Mouse (Mus musculus) heart, embryonic 12.5 days (tissue): ENCODE data around the gene Gm45337. TPM values are rescaled to one million over a fixed set of nuclear protein-coding genes. Genes with fewer than 3 reads are reported as not detected.
"Not testable (repeated sequence)": the region's sequence is repeated elsewhere in the genome, so short reads cannot be mapped to it uniquely, and the experiment has no call there.

ENCODE experiments used
- ATAC-seq: fragments of 200-750 bp; cut with Nextera tagmentation; 2 replicates; pipeline ENCODE4 v1.8.0; 2017; ENCODE audit warnings: moderate TSS enrichment, moderate library complexity; ENCODE audit not compliant: insufficient number of reproducible peaks, low FRiP score
- H3K27ac ChIP-seq: fragments of 300-500 bp; sonication (generic); 2 replicates; pipeline ENCODE4 v1.5.1; 2016; ENCODE audit warnings: mild to moderate bottlenecking, moderate library complexity; ENCODE audit not compliant: poor library complexity, severe bottlenecking
- H3K27me3 ChIP-seq: fragments of 300-500 bp; sonication (generic); replicated peaks from 2 replicates; pipeline ENCODE4 v1.6.1; 2016; ENCODE audit warnings: mild to moderate bottlenecking, moderate library complexity
- H3K36me3 ChIP-seq: fragments of 300-500 bp; sonication (generic); 2 replicates; pipeline ENCODE4 v1.6.1; 2016; ENCODE audit warnings: mild to moderate bottlenecking, moderate library complexity
- H3K4me1 ChIP-seq: fragments of 300-500 bp; sonication (generic); replicated peaks from 2 replicates; pipeline ENCODE4 v1.6.1; 2016; ENCODE audit warnings: mild to moderate bottlenecking
- H3K4me2 ChIP-seq: fragments of 300-500 bp; sonication (generic); 2 replicates; pipeline ENCODE4 v1.6.1; 2016; ENCODE audit warnings: mild to moderate bottlenecking, moderate library complexity
- H3K4me3 ChIP-seq: fragments of 300-500 bp; sonication (generic); 2 replicates; pipeline ENCODE4 v1.5.1; 2016; ENCODE audit warnings: mild to moderate bottlenecking
- H3K9ac ChIP-seq: fragments of 300-500 bp; sonication (generic); 2 replicates; pipeline ENCODE4 v1.6.1; 2016; ENCODE audit warnings: mild to moderate bottlenecking, moderate library complexity
- H3K9me3 ChIP-seq: fragments of 300-500 bp; sonication (generic); replicated peaks from 2 replicates; pipeline ENCODE4 v1.6.1; 2016; ENCODE audit warnings: mild to moderate bottlenecking, moderate library complexity
- WGBS: fragments of 180-500 bp; shearing (Covaris S2); methylation state at CpG from one replicate; pipeline ENCODE4 v1.1.7; 2016; 5-methylcytosine and 5-hydroxymethylcytosine counted together
- polyA plus RNA-seq: library from polyadenylated mRNA; unstranded; fragments of >200 nt; fragmentation: Nextera tagmentation; extraction: Ambion mirVana; gene quantifications from 2 replicates; pipeline ENCODE4 v1.2.1, GENCODE M21; 2016

Gm45337 gene
- polyA plus RNA-seq, 1 experiment from 2014 or later: not detected

- no peak overlapping the region for H3K9ac ChIP-seq
- H3K4me1 ChIP-seq: no peaks in the 10 kb centered on the region
- ATAC-seq: no peak
- no peak overlapping the region for H3K4me3 ChIP-seq
- H3K9me3 ChIP-seq: no peaks in the 10 kb centered on the region
- no peaks in the 10 kb centered on the region for H3K36me3 ChIP-seq
- peaks cover 16% of the 10 kb centered on the region for H3K27me3 ChIP-seq
- no peak overlapping the region for H3K27ac ChIP-seq
- H3K4me2 ChIP-seq: no peak overlapping the region
These were observed 4.2 kb upstream of the Gm45337 start for GRCm38 (mm10) chr7:142148633-142149032.

GRCm38 (mm10) chr7:142146033-142146432 lies 1.6 kb upstream of the Gm45337 start:
- H3K27ac ChIP-seq: no peak overlapping the region
- peaks cover 5% of the 10 kb centered on the region for H3K4me1 ChIP-seq
- 8% methylated on average over 1 of the region's 1 CpGs for WGBS
- H3K4me3 ChIP-seq: no peak overlapping the region
- no peaks in the 10 kb centered on the region for H3K9me3 ChIP-seq
- H3K4me2 ChIP-seq: no peak overlapping the region
- H3K9ac ChIP-seq: no peak overlapping the region
- H3K36me3 ChIP-seq: no peaks in the 10 kb centered on the region
- ATAC-seq: no peak
- H3K27me3 ChIP-seq: peaks cover 17% of the 10 kb centered on the region

- H3K27ac ChIP-seq: no peak overlapping the region
- peaks cover 17% of the 10 kb centered on the region for H3K27me3 ChIP-seq
- WGBS: 39% methylated on average over 4 of the region's 4 CpGs
- H3K9ac ChIP-seq: no peak overlapping the region
- ATAC-seq: no peak
- H3K4me3 ChIP-seq: no peak overlapping the region
- peaks cover 9% of the 10 kb centered on the region for H3K4me1 ChIP-seq
- H3K9me3 ChIP-seq: no peaks in the 10 kb centered on the region
- no peaks in the 10 kb centered on the region for H3K36me3 ChIP-seq
- no peak overlapping the region for H3K4me2 ChIP-seq
These were observed 1.1 kb upstream of the Gm45337 start for GRCm38 (mm10) chr7:142145413-142145940.

GRCm38 (mm10) chr7:142143506-142144010 lies 849 bp downstream of the Gm45337 start:
- H3K36me3 ChIP-seq, H3K4me2 ChIP-seq, H3K9ac ChIP-seq, H3K27ac ChIP-seq, H3K4me1 ChIP-seq, ATAC-seq, H3K4me3 ChIP-seq, H3K9me3 ChIP-seq: not testable (repeated sequence)
- 28% methylated on average over 1 of the region's 1 CpGs for WGBS
- peaks cover 17% of the 10 kb centered on the region for H3K27me3 ChIP-seq

GRCm38 (mm10) chr7:142140696-142141095 lies 3.7 kb downstream of the Gm45337 start:
- H3K27me3 ChIP-seq: peaks cover 17% of the 10 kb centered on the region
- H3K4me2 ChIP-seq: no peak overlapping the region
- peaks cover 9% of the 10 kb centered on the region for H3K4me1 ChIP-seq
- WGBS: 10% methylated on average over 1 of the region's 1 CpGs
- H3K9ac ChIP-seq: no peak overlapping the region
- no peaks in the 10 kb centered on the region for H3K36me3 ChIP-seq
- no peak overlapping the region for H3K27ac ChIP-seq
- H3K4me3 ChIP-seq: no peak overlapping the region
- no peaks in the 10 kb centered on the region for H3K9me3 ChIP-seq
- ATAC-seq: no peak

- not testable (repeated sequence) for ATAC-seq, H3K9me3 ChIP-seq, H3K27me3 ChIP-seq, H3K36me3 ChIP-seq, H3K9ac ChIP-seq, H3K4me3 ChIP-seq, H3K27ac ChIP-seq, H3K4me1 ChIP-seq, H3K4me2 ChIP-seq
- 30% methylated on average over 2 of the region's 2 CpGs for WGBS
These were observed 8.5 kb downstream of the Gm45337 start, which contains the start of gene Gm39115 for GRCm38 (mm10) chr7:142135934-142136333. Gene Gm39115 (minus strand): TSS chr7:142136034.

GRCm38 (mm10) chr7:142134206-142134995 lies 10.0 kb downstream of the Gm45337 start:
- peaks cover 12% of the 10 kb centered on the region; the same call in 1 of the 2 replicates for H3K27me3 ChIP-seq
- 46% methylated on average over 4 of the region's 4 CpGs for WGBS
- no peaks in the 10 kb centered on the region for H3K4me1 ChIP-seq
- no peaks in the 10 kb centered on the region for H3K9me3 ChIP-seq
- no peak overlapping the region for H3K9ac ChIP-seq
- no peak for ATAC-seq
- no peaks in the 10 kb centered on the region for H3K36me3 ChIP-seq
- no peak overlapping the region for H3K4me2 ChIP-seq
- H3K27ac ChIP-seq: no peak overlapping the region
- H3K4me3 ChIP-seq: no peak overlapping the region

- Histone ChIP-seq H3K4me1 (no peaks in the 10 kb centered on the region), H3K4me3 (no peak overlapping the region), H3K36me3 (no peaks in the 10 kb centered on the region), H3K27ac (no peak overlapping the region), H3K9ac (no peak overlapping the region), H3K27me3 (peaks cover 16% of the 10 kb centered on the region; the same call in 1 of the 2 replicates), H3K4me2 (no peak overlapping the region), H3K9me3 (no peaks in the 10 kb centered on the region)
- ATAC-seq: no peak
- WGBS: 52% methylated on average over 4 of the region's 4 CpGs
These were observed 15.6 kb downstream of the Gm45337 start for GRCm38 (mm10) chr7:142128843-142129242.

GRCm38 (mm10) chr7:142120629-142121028 lies 23.8 kb downstream of the Gm45337 start, which contains the start of gene Gm45618:
Gene Gm45618 (minus strand): TSS chr7:142120729.
- H3K36me3 ChIP-seq, H3K27ac ChIP-seq, H3K9ac ChIP-seq, H3K4me1 ChIP-seq, H3K4me3 ChIP-seq, H3K9me3 ChIP-seq, H3K4me2 ChIP-seq, ATAC-seq: not testable (repeated sequence)
- 88% methylated on average over 1 of the region's 1 CpGs for WGBS
- H3K27me3 ChIP-seq: peaks cover 13% of the 10 kb centered on the region; the same call in 1 of the 2 replicates

GRCm38 (mm10) chr7:142119632-142120031 lies 24.8 kb downstream of the Gm45337 start:
- Histone ChIP-seq H3K9ac (no peak overlapping the region), H3K4me3 (no peak overlapping the region), H3K27ac (no peak overlapping the region), H3K9me3 (no peaks in the 10 kb centered on the region), H3K4me1 (no peaks in the 10 kb centered on the region), H3K4me2 (no peak overlapping the region), H3K36me3 (no peaks in the 10 kb centered on the region), H3K27me3 (peaks cover 13% of the 10 kb centered on the region; the same call in 1 of the 2 replicates)
- ATAC-seq: no peak
- 16% methylated on average over 5 of the region's 5 CpGs for WGBS

GRCm38 (mm10) chr7:142104747-142105146 lies 39.7 kb downstream of the Gm45337 start:
- Histone ChIP-seq H3K27me3 (peaks cover 5% of the 10 kb centered on the region), H3K4me1 (no peaks in the 10 kb centered on the region), H3K9ac (no peak overlapping the region), H3K36me3 (no peaks in the 10 kb centered on the region), H3K4me3 (no peak overlapping the region), H3K27ac (no peak overlapping the region), H3K9me3 (no peaks in the 10 kb centered on the region), H3K4me2 (no peak overlapping the region)
- no peak for ATAC-seq
- WGBS: 45% methylated on average over 5 of the region's 5 CpGs
